Mouse (Mus musculus): ENCODE measurements at regions not wholly inside any gene's neighbourhood (a gene's known extent, or its start where the extent isn't known, plus 50 kb on each side); places are given as distances from the start of the nearest gene placed in this dataset.

GRCm38 (mm10) chr11:90088473-90088872 is 58.3 kb downstream of the Tmem100 start:
- Histone ChIP-seq H3K9ac (replicated peaks; ENCODE audit: low read depth, low read length) (no peak overlapping the region), H3K4me1 (ENCODE audit: control insufficient read depth, insufficient read depth, low read length) (0 out of 2 replicates have a peak, but pooled peaks cover 3% of the 10 kb centered on the region), H3K36me3 (ENCODE audit: control insufficient read depth, insufficient read depth, low read length) (no peaks in the 10 kb centered on the region), H3K27ac (ENCODE audit: low read depth, low read length) (no peak overlapping the region), H3K4me3 (ENCODE audit: low read depth, low read length) (no peak overlapping the region), H3K4me2 (ENCODE audit: low read depth, low read length) (no peak overlapping the region), H3K9me3 (ENCODE audit: control insufficient read depth, low read length) (no peaks in the 10 kb centered on the region), H3K27me3 (ENCODE audit: control insufficient read depth, insufficient read depth, low read length) (no peaks in the 10 kb centered on the region)
- ATAC-seq (ENCODE audit: low read depth), result no peak
- WGBS, result 91% methylated on average over 4 of the region's 4 CpGs

- H3K36me3 ChIP-seq (ENCODE audit: control insufficient read depth, insufficient read depth, low read length), result no peaks in the 10 kb centered on the region
- no peak overlapping the region for H3K9ac ChIP-seq (replicated peaks; ENCODE audit: low read depth, low read length)
- 81% methylated on average over 7 of the region's 7 CpGs for WGBS
- no peaks in the 10 kb centered on the region for H3K4me1 ChIP-seq (ENCODE audit: control insufficient read depth, insufficient read depth, low read length)
- H3K9me3 ChIP-seq (ENCODE audit: control insufficient read depth, low read length), result no peaks in the 10 kb centered on the region
- no peak for ATAC-seq (ENCODE audit: low read depth)
- H3K27me3 ChIP-seq (ENCODE audit: control insufficient read depth, insufficient read depth, low read length), result no peaks in the 10 kb centered on the region
- no peak overlapping the region for H3K4me3 ChIP-seq (ENCODE audit: low read depth, low read length)
- no peak overlapping the region for H3K27ac ChIP-seq (ENCODE audit: low read depth, low read length)
- no peak overlapping the region for H3K4me2 ChIP-seq (ENCODE audit: low read depth, low read length)
Observed at GRCm38 (mm10) chr11:90094052-90094451, 63.9 kb downstream of the Tmem100 start.

DNA sequence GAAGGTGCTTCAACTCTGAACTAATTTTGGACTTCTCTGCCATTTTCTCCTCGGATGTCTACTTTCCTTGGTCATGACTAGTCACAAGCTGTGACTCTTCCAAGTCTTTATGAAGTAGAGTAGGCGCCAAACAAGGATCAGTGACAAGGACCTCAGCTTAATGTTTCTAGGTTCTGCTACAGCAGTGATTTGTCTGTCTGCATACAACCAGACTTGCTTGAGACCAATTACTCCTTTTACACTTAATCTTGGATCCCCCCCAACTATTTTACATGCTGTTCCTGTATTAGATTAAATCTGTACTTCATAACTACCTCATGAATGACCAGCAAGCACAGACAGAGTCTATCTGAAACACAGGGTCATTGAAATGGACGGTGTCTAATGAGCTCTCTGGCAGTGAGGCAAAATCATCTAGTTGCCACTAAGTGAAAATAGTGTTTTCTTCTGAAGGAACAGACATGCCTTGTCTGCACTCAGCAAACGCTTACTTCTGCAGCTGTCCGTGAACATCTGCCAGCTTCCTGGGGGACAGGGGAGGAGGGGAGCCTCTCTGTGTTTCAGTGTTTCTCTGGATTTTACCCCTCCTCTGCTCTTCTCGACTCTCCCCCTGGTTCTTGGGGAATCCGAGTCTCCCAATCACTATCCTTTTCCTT is 64.7 kb downstream of the Tmem100 start:
- no peaks in the 10 kb centered on the region for H3K36me3 ChIP-seq (ENCODE audit: control insufficient read depth, insufficient read depth, low read length)
- H3K9me3 ChIP-seq (ENCODE audit: control insufficient read depth, low read length), result no peaks in the 10 kb centered on the region
- 83% methylated on average over 7 of the region's 7 CpGs for WGBS
- H3K4me1 ChIP-seq (ENCODE audit: control insufficient read depth, insufficient read depth, low read length), result no peaks in the 10 kb centered on the region
- no peak overlapping the region for H3K4me3 ChIP-seq (ENCODE audit: low read depth, low read length)
- ATAC-seq (ENCODE audit: low read depth), result no peak
- H3K27ac ChIP-seq (ENCODE audit: low read depth, low read length), result no peak overlapping the region
- no peak overlapping the region for H3K4me2 ChIP-seq (ENCODE audit: low read depth, low read length)
- H3K27me3 ChIP-seq (ENCODE audit: control insufficient read depth, insufficient read depth, low read length), result no peaks in the 10 kb centered on the region
- no peak overlapping the region for H3K9ac ChIP-seq (replicated peaks; ENCODE audit: low read depth, low read length)

DNA sequence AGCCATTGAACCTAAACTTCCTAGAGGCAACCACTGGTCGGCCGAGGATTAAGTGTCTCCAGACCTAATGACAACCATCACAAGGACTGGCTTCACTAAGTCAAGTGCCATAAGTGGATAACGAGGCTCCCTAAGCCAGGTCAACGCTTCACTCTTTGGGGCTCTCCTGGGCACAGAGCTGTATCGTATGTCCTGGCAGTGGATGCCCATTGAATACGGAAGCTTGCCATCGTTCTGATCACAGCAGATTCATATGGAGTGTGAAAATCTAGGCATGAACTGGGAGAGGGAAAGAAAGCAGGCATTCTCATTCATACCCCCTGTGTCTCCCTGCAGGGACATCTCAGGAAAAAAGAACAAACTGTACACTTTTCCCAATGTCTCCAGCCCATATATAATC is 68.3 kb downstream of the Tmem100 start:
- Histone ChIP-seq H3K27me3 (ENCODE audit: control insufficient read depth, insufficient read depth, low read length) (no peaks in the 10 kb centered on the region), H3K4me3 (ENCODE audit: low read depth, low read length) (no peak overlapping the region), H3K36me3 (ENCODE audit: control insufficient read depth, insufficient read depth, low read length) (no peaks in the 10 kb centered on the region), H3K9ac (replicated peaks; ENCODE audit: low read depth, low read length) (no peak overlapping the region), H3K27ac (ENCODE audit: low read depth, low read length) (no peak overlapping the region), H3K4me1 (ENCODE audit: control insufficient read depth, insufficient read depth, low read length) (no peaks in the 10 kb centered on the region), H3K4me2 (ENCODE audit: low read depth, low read length) (no peak overlapping the region), H3K9me3 (ENCODE audit: control insufficient read depth, low read length) (no peaks in the 10 kb centered on the region)
- ATAC-seq (ENCODE audit: low read depth), result no peak
- WGBS, result 75% methylated on average over 7 of the region's 7 CpGs

- Histone ChIP-seq H3K27me3 (ENCODE audit: control insufficient read depth, insufficient read depth, low read length) (no peaks in the 10 kb centered on the region), H3K36me3 (ENCODE audit: control insufficient read depth, insufficient read depth, low read length) (no peaks in the 10 kb centered on the region), H3K27ac (ENCODE audit: low read depth, low read length) (no peak overlapping the region), H3K9me3 (ENCODE audit: control insufficient read depth, low read length) (no peaks in the 10 kb centered on the region), H3K4me1 (ENCODE audit: control insufficient read depth, insufficient read depth, low read length) (no peaks in the 10 kb centered on the region), H3K4me2 (ENCODE audit: low read depth, low read length) (no peak overlapping the region), H3K4me3 (ENCODE audit: low read depth, low read length) (no peak overlapping the region), H3K9ac (replicated peaks; ENCODE audit: low read depth, low read length) (no peak overlapping the region)
- ATAC-seq (ENCODE audit: low read depth), result no peak
- 72% methylated on average over 1 of the region's 1 CpGs for WGBS
Observed at GRCm38 (mm10) chr11:90099178-90099577, 69.0 kb downstream of the Tmem100 start.

- H3K9ac ChIP-seq (replicated peaks; ENCODE audit: low read depth, low read length), result no peak overlapping the region
- no peak for ATAC-seq (ENCODE audit: low read depth)
- no peak overlapping the region for H3K4me3 ChIP-seq (ENCODE audit: low read depth, low read length)
- H3K9me3 ChIP-seq (ENCODE audit: control insufficient read depth, low read length), result no peaks in the 10 kb centered on the region
- H3K27ac ChIP-seq (ENCODE audit: low read depth, low read length), result no peak overlapping the region
- H3K4me2 ChIP-seq (ENCODE audit: low read depth, low read length), result no peak overlapping the region
- no peaks in the 10 kb centered on the region for H3K36me3 ChIP-seq (ENCODE audit: control insufficient read depth, insufficient read depth, low read length)
- H3K27me3 ChIP-seq (ENCODE audit: control insufficient read depth, insufficient read depth, low read length), result no peaks in the 10 kb centered on the region
- 82% methylated on average over 2 of the region's 2 CpGs for WGBS
- H3K4me1 ChIP-seq (ENCODE audit: control insufficient read depth, insufficient read depth, low read length), result no peaks in the 10 kb centered on the region
Observed at GRCm38 (mm10) chr11:90100161-90100560, 70.0 kb downstream of the Tmem100 start.

DNA sequence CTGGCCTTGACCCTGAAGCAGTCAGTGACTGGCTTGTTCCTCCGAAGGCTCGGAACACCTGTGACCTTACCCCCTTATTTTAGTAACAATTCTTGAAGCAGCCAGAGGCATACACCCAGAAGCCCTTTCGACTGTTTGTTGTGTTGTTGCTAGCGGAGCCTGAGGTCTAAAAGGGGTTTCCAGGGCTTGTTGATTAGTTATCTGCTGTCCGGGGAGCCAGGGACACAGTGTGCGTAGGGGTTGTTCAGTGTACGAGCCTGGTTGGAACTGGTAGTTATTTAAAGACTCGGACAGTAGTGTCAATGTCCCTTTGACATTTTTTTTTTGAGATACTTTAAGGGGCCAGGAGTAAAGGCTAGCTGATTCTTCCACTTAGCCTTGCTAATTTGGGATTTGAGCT is 71.1 kb downstream of the Tmem100 start:
- H3K27ac ChIP-seq (ENCODE audit: low read depth, low read length), result no peak overlapping the region
- H3K9me3 ChIP-seq (ENCODE audit: control insufficient read depth, low read length), result no peaks in the 10 kb centered on the region
- no peak overlapping the region for H3K4me2 ChIP-seq (ENCODE audit: low read depth, low read length)
- H3K9ac ChIP-seq (replicated peaks; ENCODE audit: low read depth, low read length), result no peak overlapping the region
- H3K27me3 ChIP-seq (ENCODE audit: control insufficient read depth, insufficient read depth, low read length), result no peaks in the 10 kb centered on the region
- ATAC-seq (ENCODE audit: low read depth), result no peak
- H3K4me1 ChIP-seq (ENCODE audit: control insufficient read depth, insufficient read depth, low read length), result no peaks in the 10 kb centered on the region
- H3K36me3 ChIP-seq (ENCODE audit: control insufficient read depth, insufficient read depth, low read length), result no peaks in the 10 kb centered on the region
- no peak overlapping the region for H3K4me3 ChIP-seq (ENCODE audit: low read depth, low read length)
- WGBS, result 86% methylated on average over 8 of the region's 8 CpGs

DNA sequence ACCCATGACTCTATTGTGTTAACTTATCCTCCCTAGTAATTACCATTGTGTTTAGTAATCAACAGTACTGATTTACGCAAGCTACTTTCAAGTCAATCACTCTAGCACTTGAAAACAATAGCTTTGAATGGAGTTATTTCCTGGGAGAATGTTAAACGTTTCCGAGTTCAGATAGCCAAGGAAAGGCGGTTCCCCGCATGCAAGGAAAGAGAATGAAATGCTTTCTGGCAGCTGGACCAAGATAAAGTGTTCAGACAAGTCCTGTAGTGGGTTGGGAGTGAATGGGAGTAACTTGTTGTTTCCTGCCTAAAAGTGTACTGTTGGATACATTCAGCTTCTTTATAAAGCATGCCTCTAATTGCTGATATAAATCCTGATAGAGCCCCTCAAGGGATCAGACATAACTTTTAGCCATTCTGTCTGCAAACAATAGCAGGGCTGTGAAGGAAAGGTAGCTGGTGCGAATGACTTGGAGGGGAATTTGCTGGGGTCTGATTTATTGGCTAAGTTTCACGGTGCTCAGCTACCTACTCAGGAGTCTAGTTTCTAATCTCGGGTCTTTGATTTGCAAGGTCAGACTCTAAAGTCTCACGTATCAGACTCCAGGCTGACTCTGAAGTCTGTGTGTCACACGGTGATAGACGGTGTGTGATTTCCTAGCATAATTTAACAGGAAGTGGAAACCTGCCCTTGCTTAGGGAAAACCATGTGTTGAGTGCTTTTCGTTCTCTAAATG is 76.1 kb downstream of the Tmem100 start:
- Histone ChIP-seq H3K4me1 (ENCODE audit: control insufficient read depth, insufficient read depth, low read length) (no peaks in the 10 kb centered on the region), H3K9ac (replicated peaks; ENCODE audit: low read depth, low read length) (no peak overlapping the region), H3K36me3 (ENCODE audit: control insufficient read depth, insufficient read depth, low read length) (no peaks in the 10 kb centered on the region), H3K27ac (ENCODE audit: low read depth, low read length) (no peak overlapping the region), H3K9me3 (ENCODE audit: control insufficient read depth, low read length) (no peaks in the 10 kb centered on the region), H3K4me2 (ENCODE audit: low read depth, low read length) (no peak overlapping the region), H3K4me3 (ENCODE audit: low read depth, low read length) (no peak overlapping the region), H3K27me3 (ENCODE audit: control insufficient read depth, insufficient read depth, low read length) (no peaks in the 10 kb centered on the region)
- no peak for ATAC-seq (ENCODE audit: low read depth)
- WGBS, result 28% methylated on average over 12 of the region's 12 CpGs

- no peaks in the 10 kb centered on the region for H3K27me3 ChIP-seq (ENCODE audit: control insufficient read depth, insufficient read depth, low read length)
- no peak overlapping the region for H3K4me2 ChIP-seq (ENCODE audit: low read depth, low read length)
- no peak overlapping the region for H3K9ac ChIP-seq (replicated peaks; ENCODE audit: low read depth, low read length)
- H3K27ac ChIP-seq (ENCODE audit: low read depth, low read length), result no peak overlapping the region
- 18% methylated on average over 2 of the region's 2 CpGs for WGBS
- no peaks in the 10 kb centered on the region for H3K36me3 ChIP-seq (ENCODE audit: control insufficient read depth, insufficient read depth, low read length)
- no peaks in the 10 kb centered on the region for H3K9me3 ChIP-seq (ENCODE audit: control insufficient read depth, low read length)
- no peaks in the 10 kb centered on the region for H3K4me1 ChIP-seq (ENCODE audit: control insufficient read depth, insufficient read depth, low read length)
- no peak overlapping the region for H3K4me3 ChIP-seq (ENCODE audit: low read depth, low read length)
- peak; percentile 65; the same call in 1 of the 2 replicates for ATAC-seq (ENCODE audit: low read depth)
Observed at GRCm38 (mm10) chr11:90109681-90110111, 77.8 kb upstream of the Gm45716 start.
